Mouse (Mus musculus) bone marrow macrophage, adult 2 months (primary cell): ENCODE results near the gene Ddx49.

Source experiments
- CTCF ChIP-seq: IDR thresholded peaks from 2 replicates; pipeline ENCODE4 v1.5.1; 2012; ENCODE audit warnings: low read depth, mild to moderate bottlenecking, low read length, moderate library complexity
- POLR2A ChIP-seq: IDR thresholded peaks from 2 replicates; pipeline ENCODE4 v1.6.1; 2012; ENCODE audit warnings: mild to moderate bottlenecking, low read depth, low read length, borderline replicate concordance

- TF ChIP-seq CTCF (no peak), POLR2A (no peak)
Measured at GRCm38 (mm10) chr8:70332070-70332877, 30.0 kb upstream of the Ddx49 start.
